Mouse (Mus musculus): ENCODE results near the gene AC170998.1. TPM values are rescaled to one million over a fixed set of nuclear protein-coding genes. Genes with fewer than 3 reads are reported as not detected.

Gene AC170998.1
- polyA plus RNA-seq, 2 experiments: 0.06 to 0.74 TPM

DNA sequence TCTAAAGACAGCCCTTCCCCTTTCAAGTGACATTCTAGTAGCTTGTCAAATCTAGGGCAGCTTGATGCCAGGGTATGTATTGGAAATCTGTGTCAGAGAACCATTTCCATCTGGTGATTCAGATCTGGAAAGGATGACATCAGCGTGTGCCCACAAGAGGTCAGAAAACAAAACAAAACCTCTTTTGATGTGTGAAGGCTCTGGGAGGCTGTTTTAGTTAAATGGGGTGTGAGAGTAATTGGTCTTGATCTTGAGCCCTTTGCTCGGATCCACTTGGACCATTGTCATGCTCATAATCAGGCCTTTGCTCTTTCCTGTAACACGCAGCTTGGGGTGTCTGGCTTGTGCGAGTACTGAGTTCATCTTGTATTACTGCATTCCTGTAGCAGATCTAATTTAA, 27.6 kb upstream of the AC170998.1 start:
- H3K9me3 ChIP-seq (ENCODE audit: control insufficient read depth, low read length): no peaks in the 10 kb centered on the region
- WGBS (ENCODE audit: insufficient replicate concordance): 59% methylated on average over 4 of the region's 4 CpGs
- no peak for ATAC-seq (ENCODE audit: insufficient read depth)
- no peak overlapping the region for H3K4me3 ChIP-seq (ENCODE audit: insufficient read depth in 1 of 2, low read depth in 2 of 2, low read length in 2 of 2)
- TF ChIP-seq EP300 (IDR thresholded peaks at IDR 0.05; ENCODE audit: low read depth) (no peak), CTCF (IDR thresholded peaks at IDR 0.05; ENCODE audit: low read depth) (no peak)
- no peak for DNase-seq (ENCODE audit: low read depth in 3 of 3, low spot score in 3 of 3)
- H3K4me1 ChIP-seq (replicated peaks; ENCODE audit: control insufficient read depth in 2 of 2, insufficient read depth in 2 of 2, low read length in 1 of 2): peaks cover 39 to 56% of the 10 kb centered on the region in 2 experiments
- H3K27ac ChIP-seq: no peak overlapping the region
- no peaks in the 10 kb centered on the region for H3K27me3 ChIP-seq (ENCODE audit: control insufficient read depth, insufficient read depth, low read length)
- peak overlapping the region; percentile 2; the same call in 1 of the 2 replicates for H3K4me2 ChIP-seq (ENCODE audit: low read depth)
- no peak overlapping the region; the same call in 1 of the 2 replicates for H3K9ac ChIP-seq (replicated peaks)
- H3K36me3 ChIP-seq (replicated peaks; ENCODE audit: control insufficient read depth, insufficient read depth, low read depth): 0 out of 2 replicates have a peak, but pooled peaks cover 6% of the 10 kb centered on the region

- Histone ChIP-seq H3K36me3 (replicated peaks; ENCODE audit: control insufficient read depth, insufficient read depth, low read depth) (0 out of 2 replicates have a peak, but pooled peaks cover 4% of the 10 kb centered on the region), H3K27me3 (ENCODE audit: control insufficient read depth, insufficient read depth, low read length) (no peaks in the 10 kb centered on the region), H3K4me1 (replicated peaks; ENCODE audit: control insufficient read depth in 2 of 2, insufficient read depth in 2 of 2, low read length in 1 of 2) (peaks cover 35 to 52% of the 10 kb centered on the region in 2 experiments), H3K4me2 (ENCODE audit: low read depth) (no peak overlapping the region; the same call in 1 of the 2 replicates), H3K9me3 (ENCODE audit: control insufficient read depth, low read length) (no peaks in the 10 kb centered on the region), H3K27ac (no peak overlapping the region), H3K9ac (replicated peaks) (no peak overlapping the region), H3K4me3 (ENCODE audit: insufficient read depth in 1 of 2, low read depth in 2 of 2, low read length in 2 of 2) (no peak overlapping the region)
- ATAC-seq (ENCODE audit: insufficient read depth): no peak
- TF ChIP-seq CTCF (IDR thresholded peaks at IDR 0.05; ENCODE audit: low read depth): no peak
- TF ChIP-seq EP300 (IDR thresholded peaks at IDR 0.05; ENCODE audit: low read depth): no peak
- no peak for DNase-seq (ENCODE audit: low read depth in 3 of 3, low spot score in 3 of 3)
- 48% methylated on average over 2 of the region's 2 CpGs for WGBS (ENCODE audit: insufficient replicate concordance)
Measured at GRCm38 (mm10) chr17:28698672-28699071, 27.2 kb upstream of the AC170998.1 start.

DNA sequence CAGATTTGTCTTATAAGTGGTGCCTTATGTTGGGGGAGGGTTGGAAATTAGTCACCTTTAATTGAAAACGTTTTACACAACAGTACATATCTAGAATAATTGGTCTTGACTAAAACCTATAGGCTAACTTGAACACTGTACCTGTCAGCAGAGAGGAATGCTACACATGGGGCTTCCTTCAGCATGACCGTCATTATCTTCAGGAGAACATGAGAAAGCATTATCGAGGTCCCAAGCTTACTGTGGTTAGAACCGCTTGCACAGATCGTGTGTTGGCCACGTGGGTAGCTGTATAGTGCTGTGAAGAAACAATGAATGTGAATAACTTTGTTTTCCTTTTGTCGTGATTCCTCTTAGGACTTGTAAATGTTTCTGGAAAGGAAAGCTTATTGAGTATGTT, 26.1 kb upstream of the AC170998.1 start:
- no peak for TF ChIP-seq EP300 (IDR thresholded peaks at IDR 0.05; ENCODE audit: low read depth)
- TF ChIP-seq CTCF (IDR thresholded peaks at IDR 0.05; ENCODE audit: low read depth): no peak
- no peak overlapping the region for H3K9ac ChIP-seq (replicated peaks)
- ATAC-seq (ENCODE audit: insufficient read depth) (peak; percentile 64), DNase-seq (ENCODE audit: low read depth in 3 of 3, low spot score in 3 of 3) (no peak)
- WGBS (ENCODE audit: insufficient replicate concordance): 20% methylated on average over 7 of the region's 7 CpGs
- H3K4me1 ChIP-seq (replicated peaks; ENCODE audit: control insufficient read depth in 2 of 2, insufficient read depth in 2 of 2, low read length in 1 of 2): peaks cover 30 to 47% of the 10 kb centered on the region in 2 experiments
- H3K9me3 ChIP-seq (ENCODE audit: control insufficient read depth, low read length): no peaks in the 10 kb centered on the region
- H3K36me3 ChIP-seq (replicated peaks; ENCODE audit: control insufficient read depth, insufficient read depth, low read depth): no peaks in the 10 kb centered on the region; the same call in 1 of the 2 replicates
- H3K27me3 ChIP-seq (ENCODE audit: control insufficient read depth, insufficient read depth, low read length): no peaks in the 10 kb centered on the region
- no peak overlapping the region for H3K4me3 ChIP-seq (ENCODE audit: insufficient read depth in 1 of 2, low read depth in 2 of 2, low read length in 2 of 2)
- no peak overlapping the region for H3K27ac ChIP-seq
- H3K4me2 ChIP-seq (ENCODE audit: low read depth): no peak overlapping the region

DNA sequence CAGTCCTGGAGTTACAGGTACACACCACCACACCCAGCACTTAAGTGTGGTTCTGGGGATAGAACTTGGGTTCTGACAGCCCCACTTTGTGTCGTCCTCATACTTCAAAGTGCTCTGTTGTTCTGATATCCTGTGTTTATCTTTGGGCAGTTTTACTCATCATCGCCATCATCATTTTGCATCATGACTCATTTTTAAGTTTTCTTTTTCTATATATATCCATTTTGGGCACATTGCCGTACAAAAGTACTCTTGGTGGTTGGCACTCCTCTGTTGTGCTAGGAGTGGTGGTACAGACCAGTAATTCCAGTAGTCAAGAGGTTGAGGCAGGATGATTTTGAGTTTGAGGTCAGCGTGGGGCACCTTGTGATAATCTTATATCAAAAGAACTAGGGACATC, 24.7 kb upstream of the AC170998.1 start:
- H3K27ac ChIP-seq: no peak overlapping the region
- 79% methylated on average over 4 of the region's 4 CpGs for WGBS (ENCODE audit: insufficient replicate concordance)
- H3K36me3 ChIP-seq (replicated peaks; ENCODE audit: control insufficient read depth, insufficient read depth, low read depth): peaks cover 6% of the 10 kb centered on the region
- H3K4me1 ChIP-seq (replicated peaks; ENCODE audit: control insufficient read depth in 2 of 2, insufficient read depth in 2 of 2, low read length in 1 of 2): peaks cover 24 to 38% of the 10 kb centered on the region in 2 experiments
- no peak for DNase-seq (ENCODE audit: low read depth in 3 of 3, low spot score in 3 of 3)
- TF ChIP-seq EP300 (IDR thresholded peaks at IDR 0.05; ENCODE audit: low read depth) (no peak), CTCF (IDR thresholded peaks at IDR 0.05; ENCODE audit: low read depth) (no peak)
- H3K27me3 ChIP-seq (ENCODE audit: control insufficient read depth, insufficient read depth, low read length): no peaks in the 10 kb centered on the region
- H3K4me2 ChIP-seq (ENCODE audit: low read depth): no peak overlapping the region
- ATAC-seq (ENCODE audit: insufficient read depth): no peak
- no peak overlapping the region for H3K9ac ChIP-seq (replicated peaks)
- no peak overlapping the region for H3K4me3 ChIP-seq (ENCODE audit: insufficient read depth in 1 of 2, low read depth in 2 of 2, low read length in 2 of 2)
- H3K9me3 ChIP-seq (ENCODE audit: control insufficient read depth, low read length): no peaks in the 10 kb centered on the region

DNA sequence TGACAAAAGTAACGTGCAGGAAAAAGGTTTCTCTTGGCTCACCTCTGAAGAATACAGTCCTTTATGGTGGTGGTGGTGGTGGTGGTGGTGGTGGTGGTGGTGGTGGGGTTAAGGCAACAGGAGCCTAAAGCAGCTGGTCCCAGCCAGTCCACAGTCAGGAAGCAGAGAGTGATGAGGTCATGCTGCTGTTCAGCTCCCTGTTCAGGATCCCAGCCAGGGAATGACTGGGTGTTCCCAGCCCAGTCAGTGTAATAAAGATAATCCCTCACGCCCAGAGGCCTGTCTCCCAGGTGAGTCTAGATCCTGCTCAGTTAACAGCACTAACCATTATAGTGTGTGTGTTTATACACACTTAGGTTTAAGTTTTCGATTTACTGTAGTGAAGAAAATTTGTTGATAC, 24.1 kb upstream of the AC170998.1 start:
- no peak overlapping the region for H3K9ac ChIP-seq (replicated peaks)
- DNase-seq (ENCODE audit: low read depth in 3 of 3, low spot score in 3 of 3) (no peak), ATAC-seq (ENCODE audit: insufficient read depth) (no peak)
- TF ChIP-seq EP300 (IDR thresholded peaks at IDR 0.05; ENCODE audit: low read depth) (no peak), CTCF (IDR thresholded peaks at IDR 0.05; ENCODE audit: low read depth) (no peak)
- H3K27me3 ChIP-seq (ENCODE audit: control insufficient read depth, insufficient read depth, low read length): no peaks in the 10 kb centered on the region
- H3K27ac ChIP-seq: no peak overlapping the region
- H3K4me2 ChIP-seq (ENCODE audit: low read depth): no peak overlapping the region
- H3K4me1 ChIP-seq (replicated peaks; ENCODE audit: control insufficient read depth in 2 of 2, insufficient read depth in 2 of 2, low read length in 1 of 2): peaks cover 19 to 33% of the 10 kb centered on the region in 2 experiments
- peaks cover 6% of the 10 kb centered on the region for H3K36me3 ChIP-seq (replicated peaks; ENCODE audit: control insufficient read depth, insufficient read depth, low read depth)
- H3K4me3 ChIP-seq (ENCODE audit: insufficient read depth in 1 of 2, low read depth in 2 of 2, low read length in 2 of 2): no peak overlapping the region
- WGBS (ENCODE audit: insufficient replicate concordance): 70% methylated on average over 3 of the region's 3 CpGs
- no peaks in the 10 kb centered on the region for H3K9me3 ChIP-seq (ENCODE audit: control insufficient read depth, low read length)

All from liver, embryonic 14.5 days (tissue).